Mouse (Mus musculus) liver, embryonic 11.5 days (tissue): ENCODE data around the gene Tcaim. TPM values are rescaled to one million over a fixed set of nuclear protein-coding genes. Genes with fewer than 3 reads are reported as not detected.

Experiments used
- ATAC-seq: fragments of 200-750 bp; cut with Nextera tagmentation; replicated peaks from 2 replicates; pipeline ENCODE4 v1.8.0; 2017; ENCODE audit warnings: moderate number of reproducible peaks, mild to moderate bottlenecking, moderate TSS enrichment, moderate library complexity; ENCODE audit not compliant: low FRiP score
- DNase-seq: peaks from one replicate; pipeline ENCODE4 v3.0.0-alpha.2; 2017; ENCODE audit warnings: low spot score
- H3K27ac ChIP-seq: fragments of 300-500 bp; sonication (generic); 2 replicates; pipeline ENCODE4 v1.5.1; 2014; ENCODE audit warnings: mild to moderate bottlenecking, low read depth, low read length, control low read depth
- H3K27me3 ChIP-seq: fragments of 300-500 bp; sonication (generic); replicated peaks from 2 replicates; pipeline ENCODE4 v1.6.1; 2014; ENCODE audit warnings: low read length, mixed read lengths; ENCODE audit not compliant: control insufficient read depth, insufficient read depth
- H3K36me3 ChIP-seq: fragments of 300-500 bp; sonication (generic); 2 replicates; pipeline ENCODE4 v1.6.1; 2014; ENCODE audit warnings: mild to moderate bottlenecking, low read length, moderate library complexity, mixed read lengths; ENCODE audit not compliant: control insufficient read depth, insufficient read depth
- H3K4me1 ChIP-seq: fragments of 300-500 bp; sonication (generic); replicated peaks from 2 replicates; pipeline ENCODE4 v1.6.1; 2014; ENCODE audit warnings: low read length, mixed read lengths; ENCODE audit not compliant: control insufficient read depth, insufficient read depth
- H3K4me2 ChIP-seq: fragments of 300-500 bp; sonication (generic); 2 replicates; pipeline ENCODE4 v1.6.1; 2014; ENCODE audit warnings: mild to moderate bottlenecking, control low read depth, moderate library complexity
- H3K4me3 ChIP-seq: fragments of 300-500 bp; sonication (generic); 2 replicates; pipeline ENCODE4 v1.5.1; 2014; ENCODE audit warnings: low read depth, low read length, control low read depth
- H3K9ac ChIP-seq: fragments of 300-500 bp; sonication (generic); 2 replicates; pipeline ENCODE4 v1.6.1; 2014; ENCODE audit warnings: low read depth, low read length, control low read depth
- H3K9me3 ChIP-seq: fragments of 300-500 bp; sonication (generic); 2 replicates; pipeline ENCODE4 v1.6.1; 2016; ENCODE audit warnings: low read length, inconsistent platforms, mixed read lengths; ENCODE audit not compliant: control insufficient read depth
- WGBS: fragments of 180-500 bp; shearing (Covaris S2); extraction: QIAGEN DNeasy Blood & Tissue Kit; methylation state at CpG from one replicate; pipeline ENCODE4 v1.1.7; 2014; 5-methylcytosine and 5-hydroxymethylcytosine counted together
- polyA plus RNA-seq: library from polyadenylated mRNA; unstranded; fragments of >200 nt; fragmentation: Nextera tagmentation; extraction: Ambion mirVana; gene quantifications from 2 replicates; pipeline ENCODE4 v1.2.1, GENCODE M21; 2014

Gene Tcaim
- 2.8 and 4.8 TPM in 2 replicates for polyA plus RNA-seq

DNA sequence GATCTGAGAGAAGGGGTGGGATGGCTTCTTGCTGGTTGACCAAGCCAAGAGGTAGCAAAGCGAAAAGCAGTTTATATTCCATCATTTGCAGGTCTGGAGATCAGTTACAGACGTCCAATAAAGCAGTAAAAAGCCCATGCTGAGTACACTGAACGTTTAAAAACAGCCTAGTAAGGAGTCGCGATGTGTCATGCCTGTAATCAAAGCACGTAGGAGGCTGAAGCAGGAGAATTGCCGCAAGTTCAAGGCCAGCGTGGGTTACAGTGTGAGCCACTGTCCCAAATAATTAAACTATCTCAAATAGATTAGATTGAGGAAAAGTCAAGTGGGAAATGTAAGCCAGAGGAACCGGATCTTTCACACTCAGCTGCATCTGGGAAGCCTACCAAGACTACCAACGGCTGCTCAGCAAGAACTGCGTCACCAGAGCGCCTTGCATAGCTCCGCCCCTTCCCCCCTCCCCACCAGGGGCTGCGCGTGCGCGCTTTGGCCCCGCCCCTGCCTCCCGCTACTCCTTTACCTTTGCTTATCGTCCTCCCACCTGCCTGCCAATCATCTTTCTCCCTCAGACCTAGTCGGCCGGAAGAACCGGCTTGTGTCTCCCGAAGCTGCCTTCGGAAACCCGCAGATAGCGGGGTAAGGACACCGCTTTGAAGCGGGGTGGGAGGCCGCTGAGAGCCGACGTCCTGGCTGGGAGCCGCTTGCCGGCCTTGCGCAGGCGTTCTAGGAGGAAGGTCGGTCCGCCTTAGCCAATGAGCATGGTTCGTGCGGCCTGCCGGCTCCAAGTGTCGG lies at the start of gene Tcaim:
Gene Tcaim (plus strand): TSS at position 487 of the 792 bp plus-strand sequence.
- peak within 1 kb of the TSS; percentile 85 for H3K27ac ChIP-seq
- H3K36me3 ChIP-seq: no peaks in the 10 kb centered on the region
- peaks cover 8% of the 10 kb centered on the region for H3K4me1 ChIP-seq
- peak within 1 kb of the TSS; percentile 95 for H3K4me2 ChIP-seq
- H3K4me3 ChIP-seq: peak within 1 kb of the TSS; percentile 73
- ATAC-seq (peak; percentile 97), DNase-seq (peak; percentile 89)
- WGBS: 6% methylated on average over 42 of the region's 42 CpGs
- no peaks in the 10 kb centered on the region for H3K27me3 ChIP-seq
- no peaks in the 10 kb centered on the region for H3K9me3 ChIP-seq
- peak within 1 kb of the TSS; percentile 83 for H3K9ac ChIP-seq

DNA sequence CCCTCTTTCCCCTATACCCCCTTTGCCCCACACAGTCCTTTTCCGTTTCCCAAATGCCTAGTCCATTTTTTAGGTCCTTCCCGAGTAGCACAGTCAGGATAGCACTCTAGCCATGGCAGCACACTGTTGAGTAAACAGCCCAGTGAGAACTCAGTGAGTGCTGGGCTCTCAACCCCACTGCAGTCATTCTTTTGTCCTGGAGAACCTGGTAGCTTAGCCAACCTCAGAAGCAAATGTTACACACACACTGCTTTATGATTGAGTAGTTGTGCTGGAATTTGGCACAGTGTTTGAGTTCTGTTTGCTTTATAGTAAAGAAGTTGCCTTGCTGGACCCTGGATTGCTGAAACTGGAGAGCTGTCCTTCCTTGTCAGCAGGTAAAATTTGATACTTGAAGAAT lies 47.7 kb upstream of the Tcaim start:
- Histone ChIP-seq H3K4me3 (no peak overlapping the region), H3K36me3 (no peaks in the 10 kb centered on the region), H3K27ac (no peak overlapping the region), H3K27me3 (0 out of 2 replicates have a peak, but pooled peaks cover 3% of the 10 kb centered on the region), H3K9me3 (no peaks in the 10 kb centered on the region), H3K9ac (no peak overlapping the region), H3K4me2 (no peak overlapping the region), H3K4me1 (no peaks in the 10 kb centered on the region)
- no peak for ATAC-seq
- DNase-seq: no peak
- 56% methylated on average over 2 of the region's 2 CpGs for WGBS

DNA sequence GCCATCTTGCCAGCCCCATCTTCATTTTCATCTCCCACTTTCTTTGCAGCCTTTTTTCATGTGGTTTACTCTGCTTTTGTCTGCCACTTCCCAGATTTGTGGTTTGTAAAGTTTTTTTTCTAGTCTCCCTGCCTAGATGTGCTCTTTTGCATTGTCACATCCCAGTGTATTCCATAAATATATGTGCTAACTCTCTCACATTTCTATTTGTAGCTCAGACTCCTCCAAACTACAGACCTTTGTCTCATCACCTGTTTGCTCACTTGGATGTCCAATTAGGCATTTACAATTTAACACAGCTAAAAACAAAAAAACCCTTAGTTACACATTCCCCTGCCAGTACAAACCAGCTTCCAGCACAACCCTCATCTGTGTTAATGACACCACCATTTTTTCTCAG lies 45.2 kb upstream of the Tcaim start:
- ATAC-seq: no peak
- Histone ChIP-seq H3K27ac (no peak overlapping the region), H3K4me3 (no peak overlapping the region), H3K36me3 (no peaks in the 10 kb centered on the region), H3K4me1 (no peaks in the 10 kb centered on the region), H3K4me2 (no peak overlapping the region), H3K9me3 (no peaks in the 10 kb centered on the region), H3K9ac (no peak overlapping the region), H3K27me3 (0 out of 2 replicates have a peak, but pooled peaks cover 3% of the 10 kb centered on the region)
- DNase-seq: no peak

DNA sequence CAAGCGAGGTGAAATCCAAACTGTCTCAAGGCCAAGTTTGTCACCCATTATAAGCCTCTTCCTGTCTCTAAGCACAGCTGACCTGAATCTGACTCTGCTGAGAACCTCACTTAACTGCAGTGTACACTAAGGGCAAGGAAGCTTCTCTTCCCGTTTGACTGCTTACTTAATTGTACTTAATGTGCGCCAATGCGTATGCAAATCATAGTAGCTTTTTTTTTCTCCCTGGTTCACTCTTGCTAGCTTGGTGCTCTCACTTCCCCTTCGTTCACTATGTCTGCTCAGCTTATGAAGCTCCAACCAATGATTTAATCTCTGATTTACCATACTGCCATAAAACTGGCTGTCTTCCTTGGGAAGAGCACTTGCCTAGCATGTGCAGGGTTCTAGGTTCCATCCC lies 20.1 kb upstream of the Tcaim start:
- H3K36me3 ChIP-seq: no peaks in the 10 kb centered on the region
- H3K4me1 ChIP-seq: no peaks in the 10 kb centered on the region
- no peak overlapping the region for H3K4me3 ChIP-seq
- H3K9me3 ChIP-seq: no peaks in the 10 kb centered on the region
- H3K27ac ChIP-seq: no peak overlapping the region
- no peak overlapping the region for H3K4me2 ChIP-seq
- no peaks in the 10 kb centered on the region for H3K27me3 ChIP-seq
- WGBS: 74% methylated on average over 5 of the region's 5 CpGs
- DNase-seq (no peak), ATAC-seq (no peak)
- H3K9ac ChIP-seq: no peak overlapping the region

DNA sequence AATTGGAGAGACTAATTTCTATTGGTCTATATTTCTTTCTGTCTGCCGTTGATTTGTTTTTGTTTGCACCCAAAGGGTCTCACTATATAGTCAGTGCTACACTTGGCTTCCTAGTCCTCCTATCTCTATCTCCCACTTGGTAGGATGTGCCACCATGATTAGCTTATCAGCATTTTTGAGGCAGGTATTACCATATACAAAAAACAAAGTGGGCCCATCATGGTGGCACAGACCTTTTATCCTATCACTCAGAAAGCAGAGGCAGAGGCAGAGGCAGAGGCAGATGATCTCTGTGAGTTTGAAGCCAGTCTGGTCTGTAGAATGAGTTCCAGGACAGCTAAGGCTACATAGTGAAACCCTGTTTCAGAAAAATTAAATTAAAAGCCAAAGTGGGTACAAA lies 18.8 kb upstream of the Tcaim start:
- DNase-seq: no peak

DNA sequence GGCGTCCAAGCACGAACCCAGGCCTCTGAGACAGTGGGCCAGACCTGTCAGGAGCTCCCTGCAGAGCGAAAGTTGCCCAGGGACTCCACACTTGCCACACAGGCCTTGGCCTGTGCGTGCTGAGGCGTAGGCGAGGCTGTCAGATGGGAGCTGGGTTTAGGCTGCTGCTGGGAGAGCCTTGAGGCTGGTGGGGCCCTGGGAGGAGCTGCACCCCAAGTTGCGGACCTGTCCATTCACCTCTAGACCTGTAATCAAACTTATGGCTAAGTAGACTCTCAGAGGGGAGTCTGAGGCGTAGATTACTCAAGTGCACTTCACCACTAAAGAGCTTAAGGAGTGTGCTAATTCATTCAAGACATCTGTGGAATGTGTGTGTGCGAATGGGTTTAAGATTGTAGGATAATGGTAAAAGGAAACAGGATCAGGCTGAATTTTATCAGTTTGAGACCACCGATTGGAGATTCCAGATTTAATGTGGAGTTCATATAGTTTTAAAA lies 554 bp downstream of the Tcaim start:
- Histone ChIP-seq H3K4me1 (peaks cover 8% of the 10 kb centered on the region), H3K4me3 (peak overlapping the region; percentile 73), H3K27me3 (no peaks in the 10 kb centered on the region), H3K9me3 (no peaks in the 10 kb centered on the region), H3K36me3 (no peaks in the 10 kb centered on the region), H3K27ac (peak overlapping the region; percentile 85), H3K9ac (peak overlapping the region; percentile 83), H3K4me2 (peak overlapping the region; percentile 95)
- ATAC-seq (no peak), DNase-seq (no peak)
- WGBS: 13% methylated on average over 10 of the region's 10 CpGs

More for the DNA sequence above, 18.8 kb upstream of the Tcaim start:
- no peaks in the 10 kb centered on the region for H3K27me3 ChIP-seq
- no peak overlapping the region for H3K27ac ChIP-seq
- ATAC-seq: 0 out of 2 replicates have a peak, but pooled peaks have one; percentile 36
- H3K4me3 ChIP-seq: no peak overlapping the region
- no peaks in the 10 kb centered on the region for H3K9me3 ChIP-seq
- no peaks in the 10 kb centered on the region for H3K4me1 ChIP-seq
- H3K9ac ChIP-seq: no peak overlapping the region
- WGBS: 76% methylated on average over 1 of the region's 1 CpGs
- no peak overlapping the region for H3K4me2 ChIP-seq
- no peaks in the 10 kb centered on the region for H3K36me3 ChIP-seq

DNA sequence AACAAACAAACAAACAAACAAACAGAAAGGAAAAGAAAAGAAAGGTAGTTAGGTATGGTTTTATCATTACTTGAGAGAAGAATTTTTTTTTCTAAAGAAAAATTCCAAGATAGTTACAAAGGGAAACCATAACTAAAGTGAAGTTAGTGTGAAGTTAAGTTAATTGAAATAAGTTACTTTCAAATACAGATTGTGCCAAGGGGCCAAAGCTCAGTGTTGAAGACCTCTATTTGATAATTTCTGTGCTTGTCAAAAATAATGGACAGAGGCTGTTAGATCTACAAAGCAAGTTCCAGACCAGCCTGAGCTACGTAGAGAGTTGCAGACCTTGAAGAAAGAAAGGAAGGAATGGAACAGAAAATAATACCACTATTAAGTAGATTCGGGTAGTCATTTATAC lies 1.8 kb downstream of the Tcaim start:
- Histone ChIP-seq H3K9me3 (no peaks in the 10 kb centered on the region), H3K4me3 (no peak overlapping the region), H3K36me3 (no peaks in the 10 kb centered on the region), H3K4me1 (peaks cover 8% of the 10 kb centered on the region), H3K27ac (no peak overlapping the region), H3K27me3 (no peaks in the 10 kb centered on the region), H3K9ac (no peak overlapping the region), H3K4me2 (no peak overlapping the region)
- WGBS: 89% methylated on average over 2 of the region's 2 CpGs
- DNase-seq: no peak
- ATAC-seq: no peak

DNA sequence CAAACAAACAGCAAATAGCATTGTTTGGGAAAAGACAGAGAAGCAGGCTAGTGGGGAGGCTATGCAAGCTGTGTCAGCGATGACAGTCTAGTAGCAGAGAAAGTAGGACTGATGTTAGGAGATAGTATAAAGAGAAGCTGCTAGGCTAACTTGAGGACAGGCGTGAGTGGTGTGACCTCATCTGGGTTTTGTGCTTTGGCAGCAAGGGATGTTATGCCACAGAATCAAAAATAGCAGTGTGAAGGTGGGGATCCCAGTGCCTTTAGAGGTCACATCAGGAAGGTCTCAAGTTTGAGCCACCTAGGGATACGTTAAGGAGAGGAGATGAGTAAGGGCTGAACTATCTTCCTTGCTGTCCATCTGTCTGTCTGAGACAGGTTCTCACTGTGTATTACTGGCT lies 4.9 kb downstream of the Tcaim start:
- ATAC-seq (no peak), DNase-seq (no peak)
- H3K4me2 ChIP-seq: no peak overlapping the region
- H3K9ac ChIP-seq: no peak overlapping the region
- 81% methylated on average over 3 of the region's 3 CpGs for WGBS
- H3K27ac ChIP-seq: no peak overlapping the region
- H3K27me3 ChIP-seq: no peaks in the 10 kb centered on the region
- no peaks in the 10 kb centered on the region for H3K9me3 ChIP-seq
- no peak overlapping the region for H3K4me3 ChIP-seq
- no peaks in the 10 kb centered on the region for H3K36me3 ChIP-seq
- H3K4me1 ChIP-seq: peaks cover 8% of the 10 kb centered on the region

DNA sequence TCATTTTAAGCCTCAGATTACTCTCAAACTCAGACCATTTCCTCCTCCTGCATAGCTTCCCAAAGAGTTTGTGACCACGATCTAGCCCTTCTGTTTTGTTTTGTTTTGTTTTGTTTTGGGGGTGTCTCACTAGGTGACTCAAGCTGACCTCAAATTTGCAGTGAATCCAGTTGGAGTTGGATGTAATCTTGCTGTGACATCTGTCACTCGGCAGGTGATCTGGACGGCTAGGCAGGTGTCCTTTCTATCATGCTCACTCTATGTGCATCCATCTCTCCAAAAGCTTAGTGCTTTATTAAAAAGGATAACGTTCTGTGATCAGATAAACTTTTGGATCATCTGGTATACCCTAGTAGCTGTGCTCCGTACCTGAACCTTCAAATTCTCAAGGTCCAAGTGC lies 7.0 kb downstream of the Tcaim start:
- Histone ChIP-seq H3K36me3 (no peaks in the 10 kb centered on the region), H3K4me1 (no peaks in the 10 kb centered on the region), H3K4me2 (no peak overlapping the region), H3K27ac (no peak overlapping the region), H3K27me3 (no peaks in the 10 kb centered on the region), H3K9me3 (no peaks in the 10 kb centered on the region), H3K9ac (no peak overlapping the region), H3K4me3 (no peak overlapping the region)
- 82% methylated on average over 5 of the region's 5 CpGs for WGBS
- DNase-seq (no peak), ATAC-seq (no peak)
